Mouse (Mus musculus): ENCODE data around the gene Psmd13.

The Psmd13 gene

DNA sequence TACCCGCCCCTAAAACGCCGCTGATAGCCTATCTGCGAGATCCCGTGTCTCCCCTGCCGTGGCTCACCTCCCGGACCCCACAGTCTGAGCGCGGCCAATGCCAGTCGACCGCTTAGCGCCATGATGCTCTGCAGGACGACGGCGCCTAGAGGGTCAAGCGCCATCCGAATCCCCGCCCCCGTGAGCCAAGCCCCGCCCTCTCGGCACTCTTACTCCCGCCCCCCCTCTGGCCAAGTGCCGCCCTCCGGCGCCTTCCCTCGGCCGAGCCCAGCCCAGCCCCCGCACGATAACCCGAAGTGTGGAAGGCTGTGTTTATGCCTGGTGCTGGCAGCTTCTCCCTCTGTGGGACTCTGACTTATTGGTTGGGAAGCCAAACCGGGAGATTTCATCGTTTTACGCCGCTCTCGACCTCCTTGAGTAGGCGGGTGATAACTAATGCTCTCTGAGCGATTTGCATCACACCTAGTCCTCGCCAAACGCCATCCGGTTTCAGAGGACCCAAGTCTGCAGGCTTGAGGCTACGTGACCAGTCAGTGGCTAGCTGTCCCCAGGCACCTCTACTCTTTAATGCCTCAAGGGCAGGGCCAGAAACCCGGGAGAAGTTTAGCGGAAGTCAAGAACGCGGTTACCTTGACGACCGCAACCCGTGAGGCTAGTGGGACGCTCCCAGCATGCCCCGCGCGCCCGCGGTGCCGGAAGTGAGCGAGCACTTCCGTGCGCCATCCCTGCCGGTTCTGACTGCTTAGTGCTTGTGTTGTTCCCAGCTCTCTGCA, at the start of gene Psmd13, which contains the start of gene Sirt3:
Gene Psmd13 (plus strand): TSS at position 273 of the 773 bp plus-strand sequence.
Gene Sirt3 (minus strand): TSS at position 614 of the 773 bp plus-strand sequence.
- DNase-seq, result peak; percentile 95

DNA sequence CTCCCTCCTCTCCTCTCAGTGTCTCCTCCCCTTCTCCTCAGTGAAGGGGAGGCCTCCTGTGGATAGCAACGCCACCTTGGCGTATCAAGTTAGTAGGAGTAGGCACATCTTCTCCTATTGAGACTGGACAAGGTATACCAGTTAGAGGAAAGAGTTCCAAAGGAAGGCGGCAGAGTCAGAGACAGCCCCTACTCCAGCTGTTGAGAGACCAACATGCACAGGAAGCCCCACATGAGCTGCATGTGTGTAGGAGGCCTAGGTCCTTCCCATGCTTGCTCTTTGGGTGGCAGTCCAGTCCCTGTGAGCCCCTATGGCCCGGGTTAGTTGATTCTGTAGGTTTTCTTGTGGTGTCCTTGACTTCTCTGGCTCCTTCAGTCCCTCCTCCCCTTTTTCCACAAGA, 48.4 kb upstream of the Psmd13 start:
- no peak for DNase-seq

DNA sequence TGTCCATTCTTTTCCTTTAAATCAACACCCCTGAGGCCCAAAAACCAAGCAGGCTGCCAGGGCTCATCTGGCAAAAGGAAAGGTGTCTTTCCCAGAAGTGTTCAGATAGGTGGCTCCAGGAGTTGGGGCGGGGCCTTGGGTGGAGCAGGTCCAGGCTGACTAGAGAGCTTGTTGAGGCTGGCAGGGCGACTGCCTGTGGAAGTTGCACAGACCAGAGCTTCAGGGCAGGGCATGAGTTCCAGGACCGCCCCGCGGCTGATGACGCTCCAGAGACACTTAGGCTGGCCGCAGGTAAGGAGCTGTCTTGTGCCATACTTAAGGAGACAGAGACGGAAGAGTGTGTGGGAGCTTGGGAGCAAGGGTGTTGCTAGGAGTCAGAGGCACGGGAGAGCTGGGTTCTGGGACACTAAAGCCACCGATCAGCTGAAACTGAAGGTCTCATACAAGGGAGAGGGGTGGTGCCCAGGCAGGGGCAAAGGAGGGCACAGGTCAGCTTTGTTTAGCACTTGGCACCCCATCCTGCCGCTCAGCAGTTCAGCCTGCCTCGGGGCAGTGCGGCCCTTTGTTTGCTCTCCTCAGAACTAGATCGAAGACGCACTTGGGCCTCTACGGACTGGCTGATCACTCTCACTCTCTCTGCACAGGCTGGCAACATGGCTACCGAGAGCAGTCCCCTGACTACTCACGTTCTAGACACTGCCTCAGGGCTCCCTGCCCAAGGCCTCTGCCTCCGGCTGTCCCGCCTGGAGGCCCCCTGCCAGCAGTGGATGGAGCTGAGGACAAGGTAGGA, 46.6 kb upstream of the Psmd13 start, which contains the start of gene Urah:
Gene Urah (plus strand): TSS at position 51 of the 790 bp plus-strand sequence.
- no peak for DNase-seq

DNA sequence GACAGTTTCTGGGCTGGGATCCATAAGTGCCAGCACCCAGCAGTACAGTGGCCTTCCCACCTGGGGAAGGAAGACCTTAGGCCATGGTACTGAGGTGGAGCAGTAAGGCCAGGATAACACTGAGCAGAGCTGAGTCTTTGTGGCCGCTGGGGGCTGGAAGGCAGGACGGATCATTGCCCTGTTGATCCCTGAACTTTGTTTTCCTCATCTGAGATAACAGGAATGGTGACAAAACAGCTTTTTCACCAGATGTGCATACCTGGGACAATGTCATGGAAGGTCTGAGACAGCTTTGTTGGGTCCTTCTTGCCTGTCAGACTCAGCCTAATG, 46.0 kb upstream of the Psmd13 start:
- no peak for DNase-seq

DNA sequence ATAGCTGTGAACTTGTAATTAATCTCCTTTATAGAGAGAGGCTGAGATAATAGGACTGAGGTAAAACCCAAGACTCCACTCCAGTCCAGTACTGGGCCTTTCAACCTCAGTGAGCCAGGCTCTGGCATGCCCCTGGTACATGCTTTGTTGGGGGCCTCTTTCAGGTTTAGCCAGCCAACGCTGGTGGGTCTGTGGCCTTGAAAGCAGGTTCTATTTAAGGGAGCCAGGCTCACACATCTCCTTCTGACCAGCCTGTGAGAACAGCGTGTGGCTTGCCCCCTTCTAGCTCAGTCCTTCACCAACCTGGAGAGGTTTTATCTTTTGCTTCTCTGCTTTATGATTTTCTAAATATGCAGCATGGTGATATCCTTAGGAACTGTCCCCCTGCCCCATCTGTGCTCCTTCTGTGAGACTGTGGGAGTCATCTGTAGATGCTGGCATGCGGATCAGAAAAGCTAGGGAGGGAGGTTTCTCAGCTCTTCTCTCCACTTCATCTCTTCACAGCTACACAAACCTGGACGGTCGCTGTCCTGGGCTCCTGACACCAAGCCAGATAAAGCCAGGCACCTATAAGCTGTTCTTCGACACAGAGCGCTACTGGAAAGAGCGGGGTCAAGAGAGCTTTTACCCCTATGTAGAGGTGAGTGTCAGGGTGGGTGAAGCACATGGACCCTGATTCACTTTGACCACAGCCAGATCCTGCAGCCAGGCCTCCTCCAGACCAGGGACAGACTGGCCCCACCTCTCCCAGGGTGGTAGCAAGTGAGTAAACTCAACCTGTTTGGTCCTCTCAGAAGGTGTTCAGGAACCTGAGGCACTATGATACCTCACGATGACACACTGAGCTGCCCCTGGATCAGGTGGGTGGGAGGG, 45.3 kb upstream of the Psmd13 start:
- DNase-seq, result no peak

DNA sequence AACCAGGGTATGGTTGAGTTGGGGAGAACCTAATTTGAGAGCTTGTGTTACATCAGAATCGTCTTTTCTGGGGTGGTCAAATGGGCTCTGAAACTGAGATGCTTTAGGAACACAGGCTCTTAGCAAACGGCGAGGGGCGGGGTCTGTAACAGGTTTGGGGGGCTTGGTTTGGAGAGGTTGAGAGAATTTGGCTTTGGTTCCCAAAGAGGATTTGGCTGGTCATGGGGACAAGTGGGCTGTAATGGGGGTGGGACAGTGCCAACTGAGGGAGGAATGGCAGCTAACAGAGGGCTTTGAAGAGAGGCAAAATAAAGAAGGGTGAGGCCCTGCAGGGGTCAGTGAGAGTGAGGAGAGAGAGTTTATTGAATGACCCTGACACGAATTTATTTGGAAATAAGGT, 42.2 kb upstream of the Psmd13 start:
- DNase-seq, result no peak

DNA sequence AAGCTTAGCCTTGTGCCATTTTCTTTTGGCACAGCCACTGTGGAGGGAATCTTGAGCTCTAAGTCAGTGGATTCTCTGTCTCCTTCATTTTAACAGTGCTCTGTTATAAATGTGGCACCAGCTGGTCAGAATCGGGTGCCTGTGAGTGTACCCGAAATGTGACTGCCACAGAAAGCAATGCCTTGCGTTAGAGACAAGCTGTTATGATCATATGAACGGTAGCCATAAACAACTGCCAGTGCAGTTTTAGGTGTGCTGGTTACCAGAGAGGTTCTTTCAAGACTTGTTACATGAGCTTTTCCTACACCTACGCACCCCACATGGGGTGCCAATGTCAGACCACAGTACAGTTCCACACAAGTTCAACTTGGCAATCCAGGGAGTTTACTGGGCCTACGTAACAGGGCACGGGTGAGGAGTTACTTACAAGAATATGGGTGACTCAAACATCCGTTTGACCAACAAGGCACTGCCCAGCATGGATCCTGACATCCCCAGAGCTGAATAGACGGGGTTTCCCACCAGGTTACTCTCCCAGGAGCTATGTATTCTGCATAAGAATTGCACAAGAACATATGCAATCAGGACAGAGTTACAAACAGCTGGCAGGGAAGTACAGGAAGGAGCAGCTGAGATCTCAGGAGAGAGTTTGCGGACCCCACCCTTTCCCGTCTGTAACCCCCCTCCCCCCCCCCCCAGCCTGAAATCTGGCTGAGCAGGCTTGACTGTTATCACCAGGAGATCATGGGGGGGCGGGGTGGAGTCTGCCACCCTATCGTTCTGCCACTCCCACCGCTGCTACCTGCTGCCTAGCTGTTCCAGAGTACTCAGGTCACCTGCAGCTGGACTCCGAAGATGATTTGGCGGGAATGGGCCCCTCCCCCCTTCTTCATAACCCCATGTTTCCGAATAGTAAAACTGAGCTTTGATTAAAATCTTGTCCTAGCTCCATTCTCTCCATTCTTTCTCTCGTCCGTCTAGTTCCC, 40.7 kb upstream of the Psmd13 start:
- no peak for DNase-seq

DNA sequence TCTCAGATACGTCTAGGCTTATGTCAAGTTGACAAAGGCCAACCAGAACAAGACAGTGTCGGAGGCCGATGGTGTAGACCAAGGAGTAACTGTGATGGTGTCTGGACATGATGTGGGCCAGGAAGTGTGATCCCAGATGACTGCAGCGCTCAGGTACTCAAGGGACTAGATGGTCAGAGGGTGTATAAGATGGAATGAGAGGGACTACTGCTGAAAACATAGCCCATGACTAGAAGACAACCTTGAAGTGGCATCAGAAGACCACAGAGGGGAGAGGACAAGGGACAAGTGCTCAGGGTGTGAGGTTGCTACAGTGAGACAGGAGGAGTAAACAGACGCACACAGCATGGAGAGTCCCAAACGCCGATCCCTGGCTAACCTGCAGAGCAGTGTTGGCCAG, 38.0 kb upstream of the Psmd13 start:
- DNase-seq, result no peak

DNA sequence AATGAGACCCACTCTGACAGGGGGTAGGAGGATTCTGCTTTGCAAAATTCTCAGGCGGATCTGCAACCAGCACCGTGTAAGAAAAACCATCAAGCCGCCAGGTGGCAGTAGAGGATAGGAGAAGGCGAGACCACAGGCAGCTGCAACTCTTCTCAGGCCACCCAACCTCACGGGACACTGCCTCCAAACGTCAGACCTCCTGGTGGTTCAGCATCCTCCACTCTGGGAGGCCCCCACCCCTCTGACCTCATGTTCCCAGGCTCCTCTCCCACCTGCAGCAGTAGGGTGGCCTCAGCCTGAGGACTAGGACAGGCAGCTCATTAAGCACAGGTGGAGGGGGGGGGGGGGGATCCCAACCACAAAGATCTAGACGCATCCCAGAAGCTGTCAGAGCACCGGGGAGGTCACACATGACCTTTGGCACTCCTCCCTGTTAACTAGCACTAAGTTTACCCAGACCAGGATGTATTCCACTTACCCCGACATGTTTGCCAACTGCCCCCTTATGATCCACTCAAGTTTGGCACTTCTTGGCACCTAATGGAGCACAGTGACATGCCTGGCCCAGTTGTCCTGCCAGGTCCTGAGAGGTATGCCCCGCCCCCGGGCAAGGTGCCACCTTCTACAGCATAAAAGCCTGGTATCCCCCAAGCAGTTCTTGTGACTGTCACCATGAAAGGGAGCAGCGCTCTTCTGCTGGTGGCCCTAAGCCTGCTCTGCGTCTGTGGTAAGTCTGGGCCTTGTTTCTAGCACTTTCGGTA, 36.7 kb upstream of the Psmd13 start, which contains the start of gene Scgb1c1:
Gene Scgb1c1 (plus strand): TSS at position 643 of the 761 bp plus-strand sequence.
- peak; percentile 92 for DNase-seq

DNA sequence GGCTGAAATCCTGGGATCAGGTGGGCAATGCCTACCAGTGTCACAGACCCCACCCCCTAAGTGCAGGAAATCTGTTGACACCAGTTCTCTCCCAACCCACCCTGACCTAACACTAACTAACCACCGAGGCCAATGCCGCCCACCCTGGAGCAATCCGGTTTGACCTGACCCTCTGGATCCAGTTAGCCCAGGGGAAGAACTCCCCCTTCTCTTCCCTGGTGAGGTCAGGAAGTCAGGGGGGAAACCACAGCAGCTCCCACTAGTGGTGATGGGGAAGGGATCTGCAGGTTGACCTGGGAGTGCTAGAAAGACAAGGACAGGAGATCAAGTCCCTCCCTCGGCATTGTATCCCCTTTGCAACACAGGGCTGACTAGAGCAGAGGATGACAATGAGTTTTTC, 36.1 kb upstream of the Psmd13 start:
- no peak for DNase-seq

DNA sequence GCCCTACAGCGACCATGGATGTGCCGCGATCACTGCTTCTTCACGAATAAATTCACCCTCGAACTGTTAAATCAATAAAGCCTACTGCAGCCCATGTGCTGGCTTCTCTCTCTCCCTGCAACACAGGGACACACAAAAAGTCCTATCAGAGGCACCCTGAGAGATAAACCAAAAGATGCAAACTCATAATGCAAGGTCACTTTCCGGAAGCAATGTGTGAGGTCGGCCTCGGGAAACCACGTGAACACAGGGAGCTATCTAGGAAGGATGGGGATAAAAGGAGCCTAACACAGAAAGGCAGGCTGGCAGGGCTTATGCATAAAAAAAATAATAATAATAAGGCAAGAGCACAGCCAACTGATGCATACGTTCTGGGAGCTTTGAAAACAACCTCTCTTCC, 35.1 kb upstream of the Psmd13 start:
- no peak for DNase-seq

DNA sequence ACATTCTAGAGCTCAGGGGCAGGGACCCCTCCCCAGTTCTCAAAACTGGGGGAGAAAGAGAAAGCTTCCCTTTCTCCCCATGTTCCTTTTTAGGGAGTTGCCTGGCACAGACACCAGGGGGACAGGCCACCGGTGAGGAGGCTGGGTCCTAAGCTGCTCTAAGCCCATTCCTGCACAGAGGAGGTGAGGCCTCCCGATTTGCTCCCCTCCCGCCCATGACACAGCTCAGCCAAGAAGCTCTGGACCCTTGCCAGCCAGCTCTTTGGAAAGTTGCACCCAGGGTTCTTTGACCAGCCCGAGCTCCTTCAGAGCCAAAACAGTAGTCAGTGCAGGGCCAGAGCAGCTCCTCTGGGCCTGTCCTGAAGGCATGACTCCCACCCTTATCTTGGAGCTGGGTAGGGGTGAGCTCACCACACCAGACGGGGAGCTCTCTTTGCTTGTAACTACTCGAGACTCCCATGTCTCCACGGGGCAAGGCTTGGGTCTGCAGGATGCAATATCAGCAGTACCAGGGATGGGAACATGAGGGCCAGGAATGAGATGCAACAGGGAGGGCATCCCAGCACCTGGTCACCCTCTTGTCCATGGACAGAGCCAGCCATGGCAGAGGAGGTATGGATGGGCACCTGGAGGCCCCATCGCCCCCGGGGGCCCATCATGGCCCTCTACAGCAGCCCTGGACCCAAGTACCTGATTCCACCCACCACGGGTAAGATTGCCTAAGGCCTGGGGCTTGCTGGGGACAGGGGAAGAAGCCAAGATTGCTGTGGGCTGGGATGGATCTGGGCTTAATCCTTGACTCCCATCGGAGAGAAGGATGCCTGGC, 33.8 kb upstream of the Psmd13 start, which contains the start of gene Odf3:
Gene Odf3 (plus strand): TSS at position 51 of the 826 bp plus-strand sequence.
- DNase-seq, result no peak

DNA sequence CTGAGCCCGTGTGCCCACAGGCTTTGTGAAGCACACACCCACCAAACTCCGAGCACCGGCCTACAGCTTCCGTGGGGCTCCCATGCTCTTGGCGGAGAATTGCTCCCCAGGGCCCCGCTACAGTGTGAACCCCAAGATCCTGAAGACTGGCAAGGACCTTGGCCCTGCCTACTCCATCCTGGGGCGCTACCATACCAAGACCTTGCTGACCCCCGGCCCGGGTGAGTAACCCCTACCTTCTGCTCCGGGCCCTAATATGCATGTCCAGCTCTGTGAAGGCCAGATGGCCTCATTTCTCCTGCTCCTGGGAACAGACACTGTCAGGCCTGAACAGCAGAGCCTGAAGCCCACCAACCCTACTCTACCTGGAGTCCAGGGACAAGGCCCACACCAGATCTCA, 33.2 kb upstream of the Psmd13 start:
- DNase-seq, result no peak

DNA sequence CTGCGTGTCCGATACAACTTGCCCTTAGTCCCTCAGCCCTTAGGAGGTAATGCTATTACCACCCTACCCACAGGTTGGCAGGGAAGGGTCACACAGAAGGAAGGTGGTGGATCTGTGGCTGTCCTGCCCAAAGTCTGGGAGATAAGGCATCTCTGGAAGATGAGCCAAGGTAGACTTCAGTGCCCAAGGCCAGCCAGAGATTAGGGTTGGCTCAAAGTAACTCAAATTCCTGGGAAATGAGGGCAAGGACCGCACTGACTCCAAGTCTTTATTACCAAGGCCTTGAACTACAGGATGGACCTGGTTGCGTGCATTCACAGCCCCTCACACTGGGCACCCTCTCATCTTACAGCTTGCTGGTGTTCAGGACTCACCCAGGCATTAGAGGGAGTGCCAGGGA, 29.9 kb upstream of the Psmd13 start:
- no peak for DNase-seq

DNA sequence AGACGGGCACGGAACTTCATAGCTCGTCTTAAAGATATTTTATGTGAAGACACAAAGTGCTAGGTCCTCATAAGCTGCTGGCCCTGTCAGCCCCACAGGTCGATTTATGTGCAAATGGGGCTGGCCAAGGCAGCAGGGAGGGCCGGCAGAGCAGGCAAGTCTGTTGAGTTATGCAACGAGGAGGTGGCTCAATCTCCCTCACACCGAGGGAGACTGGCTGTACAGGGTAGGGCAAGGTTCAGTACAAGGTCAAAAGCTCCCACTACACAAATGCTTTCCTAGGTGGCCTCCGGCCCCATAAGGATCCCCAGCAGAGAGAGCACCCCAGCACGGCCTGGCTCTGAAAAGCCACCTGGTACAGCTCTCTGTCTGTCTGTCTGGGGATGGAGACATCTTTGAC, 28.4 kb upstream of the Psmd13 start:
- no peak for DNase-seq

DNA sequence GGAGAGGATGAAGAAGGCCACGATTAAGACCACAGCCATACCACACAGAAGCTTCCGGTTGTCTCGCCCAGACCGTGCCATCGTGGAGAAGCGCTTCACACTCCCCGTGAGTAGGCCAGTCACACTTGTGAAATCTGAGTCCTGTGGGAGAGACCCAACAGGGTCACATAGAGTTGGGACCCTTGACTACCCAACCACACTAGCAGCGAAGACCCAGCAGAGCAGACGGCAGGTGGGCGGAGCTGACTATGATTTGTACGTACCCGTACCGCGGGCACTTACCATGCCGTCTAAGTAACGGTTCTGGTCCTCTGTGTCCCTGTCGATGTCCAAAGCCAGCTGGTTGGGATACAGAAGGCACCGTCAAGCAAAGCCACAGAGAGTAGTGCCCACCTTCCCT, 27.3 kb upstream of the Psmd13 start:
- DNase-seq, result no peak

DNA sequence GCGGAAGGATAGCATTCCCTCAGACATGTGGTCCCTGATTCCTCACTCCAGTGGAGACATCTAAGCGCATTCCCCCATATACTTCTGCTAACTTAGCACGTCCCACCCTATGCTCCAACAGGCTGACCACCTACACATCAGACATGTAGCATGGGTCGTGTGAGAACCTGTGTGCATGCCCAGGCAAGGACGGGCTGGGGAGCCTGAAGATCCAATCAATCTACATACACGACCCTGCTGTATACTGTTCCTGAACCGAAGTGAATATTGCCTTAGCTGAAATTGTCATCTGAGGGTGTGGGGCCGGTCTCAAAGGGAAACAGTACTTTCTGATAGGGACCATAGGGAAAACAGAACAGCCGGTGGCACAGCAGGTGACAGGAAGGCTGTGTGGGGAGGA, 26.6 kb upstream of the Psmd13 start:
- no peak for DNase-seq

DNA sequence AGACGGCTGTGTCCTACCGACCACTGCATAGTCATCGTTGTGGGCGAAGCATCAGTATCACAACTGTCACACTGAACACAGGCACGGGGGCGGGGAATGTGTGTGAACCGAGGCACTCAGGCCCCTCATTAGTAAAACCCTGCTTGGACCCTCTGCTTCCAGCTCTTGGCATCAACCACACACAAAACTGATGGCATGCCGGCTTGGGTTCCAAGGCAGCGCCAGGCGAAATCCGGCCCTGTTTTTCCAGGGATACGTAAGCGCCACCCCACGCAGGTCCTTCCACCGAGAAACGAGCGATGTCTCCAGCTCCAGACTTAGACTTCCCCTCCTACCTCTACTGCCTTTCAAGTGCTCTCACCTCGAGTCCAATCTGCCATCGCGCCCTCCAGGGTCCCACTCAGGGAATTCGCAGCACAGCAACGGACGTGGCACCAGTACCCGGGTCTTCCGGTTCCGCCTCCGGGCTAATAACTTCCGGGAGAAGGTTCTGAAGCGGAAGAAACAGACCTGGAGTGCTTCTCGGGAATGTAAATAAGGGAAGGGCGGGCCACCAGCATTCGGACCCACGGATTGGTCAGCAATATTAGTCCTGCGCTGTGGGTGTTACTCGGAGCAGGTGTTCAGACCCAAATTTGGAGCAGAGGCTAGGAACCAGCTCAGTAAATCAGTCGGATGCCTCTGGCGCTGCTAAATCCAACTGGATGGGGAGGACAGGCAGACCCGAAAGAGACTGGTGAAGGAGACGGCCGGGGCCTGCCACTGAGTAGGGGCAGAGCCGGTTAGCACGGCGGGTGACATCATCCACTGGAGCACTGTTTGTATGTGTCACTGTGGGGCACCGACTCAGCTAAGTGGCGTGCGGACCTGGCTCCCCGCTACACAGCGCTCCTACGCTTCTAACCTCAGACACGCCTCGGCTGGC, 25.6 kb upstream of the Psmd13 start, which contains the start of gene Gm45785:
Gene Gm45785 (minus strand): TSS at position 472 of the 925 bp plus-strand sequence.
- peak; percentile 61 for DNase-seq
